Mouse (Mus musculus) CD4-positive, CD25-positive, alpha-beta regulatory T cell, adult 2 months (primary cell): ENCODE measurements around the gene Ss18l2.
A peak's percentile ranks its signal among the peaks of the same experiment; 100 is the strongest.

Source experiments
- DNase-seq: peaks from one replicate; pipeline ENCODE4 v3.0.0-alpha.2; 2012; ENCODE audit warnings: low read depth, low spot score

Gene Ss18l2

GRCm38 (mm10) chr9:121709898-121710583, at the start of gene Ss18l2:
Ss18l2 (plus strand) TSS chr9:121710329.
- peak; percentile 99 for DNase-seq

GRCm38 (mm10) chr9:121663467-121663866, 46.7 kb upstream of the Ss18l2 start:
- no peak for DNase-seq

GRCm38 (mm10) chr9:121664104-121664503, 46.0 kb upstream of the Ss18l2 start:
- DNase-seq = no peak

GRCm38 (mm10) chr9:121666957-121667630, 43.0 kb upstream of the Ss18l2 start:
- no peak for DNase-seq

- no peak for DNase-seq
Observed at GRCm38 (mm10) chr9:121667822-121668221, 42.3 kb upstream of the Ss18l2 start.

GRCm38 (mm10) chr9:121669348-121669791, 40.8 kb upstream of the Ss18l2 start:
- DNase-seq = peak; percentile 78

- peak; percentile 77 for DNase-seq
Observed at GRCm38 (mm10) chr9:121671300-121671699, 38.8 kb upstream of the Ss18l2 start.

- no peak for DNase-seq
Observed at GRCm38 (mm10) chr9:121672311-121672710, 37.8 kb upstream of the Ss18l2 start.

- DNase-seq = no peak
Observed at GRCm38 (mm10) chr9:121673716-121674115, 36.4 kb upstream of the Ss18l2 start.

GRCm38 (mm10) chr9:121675011-121675410, 35.1 kb upstream of the Ss18l2 start:
- DNase-seq = peak; percentile 89

GRCm38 (mm10) chr9:121675556-121675955, 34.6 kb upstream of the Ss18l2 start:
- peak; percentile 35 for DNase-seq

- peak; percentile 43 for DNase-seq
Observed at GRCm38 (mm10) chr9:121677069-121677468, 33.1 kb upstream of the Ss18l2 start.

GRCm38 (mm10) chr9:121677476-121677875, 32.7 kb upstream of the Ss18l2 start:
- DNase-seq = no peak

GRCm38 (mm10) chr9:121679549-121679948, 30.6 kb upstream of the Ss18l2 start:
- peak; percentile 81 for DNase-seq

GRCm38 (mm10) chr9:121681191-121681590, 28.9 kb upstream of the Ss18l2 start:
- peak; percentile 54 for DNase-seq

GRCm38 (mm10) chr9:121682037-121682680, 28.0 kb upstream of the Ss18l2 start:
- DNase-seq = peak; percentile 86

- DNase-seq = no peak
Observed at GRCm38 (mm10) chr9:121684702-121685101, 25.4 kb upstream of the Ss18l2 start.

GRCm38 (mm10) chr9:121690200-121690651, 19.9 kb upstream of the Ss18l2 start:
- DNase-seq = no peak

- no peak for DNase-seq
Observed at GRCm38 (mm10) chr9:121690734-121691133, 19.4 kb upstream of the Ss18l2 start.

- no peak for DNase-seq
Observed at GRCm38 (mm10) chr9:121694736-121695135, 15.4 kb upstream of the Ss18l2 start.

GRCm38 (mm10) chr9:121696626-121697025, 13.5 kb upstream of the Ss18l2 start:
- no peak for DNase-seq
